ENCODE assay signal across 9 mouse cellular contexts in the genomic region with DNA sequence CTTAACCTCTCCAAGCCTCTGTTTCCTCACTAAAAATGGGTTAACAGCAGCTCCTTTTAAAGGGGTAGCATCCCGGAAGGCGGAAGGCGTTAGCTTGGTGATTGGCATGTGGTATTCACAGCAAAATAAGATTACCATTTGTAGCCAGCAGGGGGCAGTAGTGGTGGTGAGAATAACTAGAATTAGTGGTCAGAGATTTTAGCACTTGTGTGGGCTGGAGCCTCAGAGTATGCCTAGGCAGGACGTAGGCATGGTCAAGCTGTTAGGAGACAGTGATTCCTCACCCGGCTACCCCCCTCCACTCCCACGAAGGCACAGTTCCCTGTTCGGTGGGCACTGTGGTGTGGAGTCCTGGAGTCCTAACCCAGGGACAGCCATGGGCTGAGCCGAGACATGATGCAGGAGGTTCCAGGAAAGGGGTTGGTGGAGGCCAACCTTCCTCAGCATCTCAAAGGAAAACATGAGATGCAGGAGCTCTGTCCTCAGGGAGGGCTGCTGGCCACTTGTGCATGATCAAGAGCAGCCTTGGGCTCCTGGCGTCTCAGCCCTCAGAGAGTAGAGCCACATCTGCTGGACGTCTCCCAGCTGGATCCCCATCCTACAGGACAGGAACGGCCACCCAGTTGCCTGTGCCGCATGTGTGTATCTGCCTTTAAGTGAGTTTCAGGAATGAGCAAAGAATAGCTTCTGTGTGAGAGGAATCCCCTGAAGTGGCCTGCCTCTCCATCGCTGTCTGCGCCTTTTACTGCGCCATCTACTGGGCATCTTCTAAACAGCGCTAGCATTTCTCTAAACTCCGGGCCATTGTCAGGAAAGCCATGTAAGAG. TPM values are rescaled to one million over a fixed set of nuclear protein-coding genes. Genes with fewer than 3 reads are reported as not detected.
DNase-seq lines count a peak whose midpoint lies in the region; ATAC-seq and TF ChIP-seq lines count a peak whose summit lies in the region.
"Had no signal": no experiment of that assay in that cellular context is flagged by ENCODE, and none has a peak within 500 bp of the region (broad histone marks: within the 10 kb centered on the region; RNA-seq: fewer than 3 reads in every experiment).

No protein-coding gene starts in this region.

- H3K36me3 ChIP-seq in ES-Bruce4 (ENCODE audit: control insufficient read depth, insufficient read depth, low read length, poor library complexity, severe bottlenecking) = peaks cover 12% of the 10 kb centered on the region
- H3K36me3 ChIP-seq in heart, embryonic 14.5 days (ENCODE audit: control insufficient read depth, insufficient read depth, low read length) = peaks cover 72% of the 10 kb centered on the region
- peaks cover 11% of the 10 kb centered on the region; the same call in 1 of the 2 replicates for H3K36me3 ChIP-seq in kidney, postnatal 0 days (ENCODE audit: insufficient read depth, low read length)
- H3K36me3 ChIP-seq in liver, embryonic 11.5 days (ENCODE audit: control insufficient read depth, insufficient read depth, low read length) = peaks cover 8% of the 10 kb centered on the region
- H3K36me3 ChIP-seq in stomach, embryonic 15.5 days = peaks cover 4% of the 10 kb centered on the region; the same call in 1 of the 2 replicates

- H3K9ac ChIP-seq in ES-Bruce4 (ENCODE audit: low read depth, poor library complexity, severe bottlenecking) = no peak overlapping the region
- no peak overlapping the region for H3K9ac ChIP-seq in heart, embryonic 14.5 days (ENCODE audit: low read length)
- no peak overlapping the region for H3K9ac ChIP-seq in kidney, postnatal 0 days (ENCODE audit: low read depth, low read length)
- H3K9ac ChIP-seq in liver, embryonic 11.5 days (ENCODE audit: low read depth, low read length) = no peak overlapping the region
- H3K9ac ChIP-seq in stomach, embryonic 15.5 days = no peak overlapping the region
- H3K9ac ChIP-seq: limb, embryonic 12.5 days had no signal

- peak; percentile 24 for DNase-seq in c-Kit-negative CD71-positive TER-119-positive erythroid progenitor cells, embryonic 14.5 days (ENCODE audit: low read depth, low spot score)
- DNase-seq in kidney, postnatal 0 days (ENCODE audit: low spot score) = peak; percentile 90
- peak; percentile 52 for DNase-seq in liver, embryonic 11.5 days (ENCODE audit: low spot score)
- DNase-seq in neural tube, embryonic 10.5 days (ENCODE audit: extremely low spot score, low spot score) = peak; percentile 67

- 31% methylated on average over 17 of the region's 17 CpGs for WGBS in heart, embryonic 14.5 days
- 32% methylated on average over 17 of the region's 17 CpGs for WGBS in kidney, postnatal 0 days
- WGBS in liver, embryonic 11.5 days = 39% methylated on average over 17 of the region's 17 CpGs
- WGBS in stomach, embryonic 15.5 days = 32% methylated on average over 17 of the region's 17 CpGs

- H3K27me3 ChIP-seq in ES-Bruce4 (ENCODE audit: control insufficient read depth, insufficient read depth, low read length, poor library complexity, severe bottlenecking) = no peaks in the 10 kb centered on the region
- H3K27me3 ChIP-seq in heart, embryonic 14.5 days (ENCODE audit: control insufficient read depth, insufficient read depth, low read length) = no peaks in the 10 kb centered on the region
- H3K27me3 ChIP-seq in kidney, postnatal 0 days (ENCODE audit: insufficient read depth, low read length) = no peaks in the 10 kb centered on the region
- H3K27me3 ChIP-seq in liver, embryonic 11.5 days (replicated peaks; ENCODE audit: control insufficient read depth, insufficient read depth, low read length) = no peaks in the 10 kb centered on the region
- no peaks in the 10 kb centered on the region for H3K27me3 ChIP-seq in stomach, embryonic 15.5 days (replicated peaks)
- H3K27me3 ChIP-seq: limb, embryonic 12.5 days had no signal

- ATAC-seq in erythroid progenitor cell, adult 5-6 weeks (replicated peaks; ENCODE audit: low FRiP score, poor library complexity, severe bottlenecking) = peak; percentile 40; the same call in 1 of the 2 replicates
- peak; percentile 28; the same call in 1 of the 2 replicates for ATAC-seq in heart, embryonic 14.5 days (ENCODE audit: insufficient number of reproducible peaks, insufficient read depth, low FRiP score, low read depth)
- ATAC-seq in kidney, postnatal 0 days (replicated peaks; ENCODE audit: low FRiP score, low read depth) = peak; percentile 44; the same call in 1 of the 2 replicates
- ATAC-seq in liver, embryonic 11.5 days (replicated peaks; ENCODE audit: low FRiP score) = peak; percentile 50; the same call in 1 of the 2 replicates
- 0 out of 2 replicates have a peak, but pooled peaks have one; percentile 38 for ATAC-seq in stomach, embryonic 15.5 days (ENCODE audit: insufficient read depth, low FRiP score, low read depth)

- H3K9me3 ChIP-seq in ES-Bruce4 (replicated peaks; ENCODE audit: control insufficient read depth, insufficient read depth, low read length, poor library complexity, severe bottlenecking) = no peaks in the 10 kb centered on the region
- no peaks in the 10 kb centered on the region for H3K9me3 ChIP-seq in heart, embryonic 14.5 days (ENCODE audit: control insufficient read depth, low read length)
- H3K9me3 ChIP-seq in kidney, postnatal 0 days (replicated peaks; ENCODE audit: low read length) = no peaks in the 10 kb centered on the region
- H3K9me3 ChIP-seq in liver, embryonic 11.5 days (ENCODE audit: control insufficient read depth, low read length) = no peaks in the 10 kb centered on the region
- H3K9me3 ChIP-seq in stomach, embryonic 15.5 days = no peaks in the 10 kb centered on the region
- H3K9me3 ChIP-seq: limb, embryonic 12.5 days had no signal

- H3K4me3 ChIP-seq in ES-Bruce4 (ENCODE audit: low read depth, low read length) = no peak overlapping the region
- H3K4me3 ChIP-seq in heart, embryonic 14.5 days (ENCODE audit: control insufficient read depth in 1 of 2, insufficient read depth in 1 of 2, low read depth in 1 of 2, low read length in 2 of 2) = no peak overlapping the region
- no peak overlapping the region for H3K4me3 ChIP-seq in kidney, postnatal 0 days (replicated peaks; ENCODE audit: low read depth, low read length)
- H3K4me3 ChIP-seq in liver, embryonic 11.5 days (ENCODE audit: low read depth, low read length) = no peak overlapping the region
- H3K4me3 ChIP-seq in stomach, embryonic 15.5 days (replicated peaks) = no peak overlapping the region
- H3K4me3 ChIP-seq: limb, embryonic 12.5 days had no signal

- no peaks in the 10 kb centered on the region for H3K4me1 ChIP-seq in ES-Bruce4 (ENCODE audit: control insufficient read depth, insufficient read depth, low read length)
- peaks cover 8% of the 10 kb centered on the region in 2 experiments for H3K4me1 ChIP-seq in heart, embryonic 14.5 days (ENCODE audit: control insufficient read depth in 2 of 2, insufficient read depth in 2 of 2, low read length in 2 of 2)
- H3K4me1 ChIP-seq in kidney, postnatal 0 days (replicated peaks; ENCODE audit: insufficient read depth, low read length) = no peaks in the 10 kb centered on the region
- no peaks in the 10 kb centered on the region for H3K4me1 ChIP-seq in liver, embryonic 11.5 days (replicated peaks; ENCODE audit: control insufficient read depth, insufficient read depth, low read length)
- peaks cover 3% of the 10 kb centered on the region; the same call in 1 of the 2 replicates for H3K4me1 ChIP-seq in stomach, embryonic 15.5 days
- H3K4me1 ChIP-seq: limb, embryonic 12.5 days had no signal

- H3K27ac ChIP-seq in ES-Bruce4 (ENCODE audit: insufficient read depth, low read length) = no peak overlapping the region
- peak overlapping the region in 1 of 2 experiments; percentile 55; a peak in 2 of 4 replicates for H3K27ac ChIP-seq in heart, embryonic 14.5 days (replicated peaks in 1 of 2; ENCODE audit: control insufficient read depth in 1 of 2, insufficient read depth in 1 of 2, low read depth in 2 of 2, low read length in 2 of 2)
- no peak overlapping the region; the same call in 1 of the 2 replicates for H3K27ac ChIP-seq in kidney, postnatal 0 days
- no peak overlapping the region for H3K27ac ChIP-seq in liver, embryonic 11.5 days (ENCODE audit: low read depth, low read length)
- no peak overlapping the region for H3K27ac ChIP-seq in stomach, embryonic 15.5 days
- H3K27ac ChIP-seq: limb, embryonic 12.5 days had no signal

- TF ChIP-seq POLR2A in ES-Bruce4 (IDR thresholded peaks at IDR 0.05; ENCODE audit: insufficient read depth, low read length) = no peak

- peak; percentile 89 for TF ChIP-seq CTCF in ES-Bruce4 (IDR thresholded peaks at IDR 0.05; ENCODE audit: low read depth, low read length)
- TF ChIP-seq CTCF in kidney, postnatal 0 days (IDR thresholded peaks at IDR 0.05; ENCODE audit: low read depth) = peak; percentile 89

- TF ChIP-seq EP300 in ES-Bruce4 (IDR thresholded peaks at IDR 0.05; ENCODE audit: insufficient read depth, low read depth, low read length) = no peak

- H3K4me2 ChIP-seq in heart, embryonic 14.5 days (ENCODE audit: low read length) = no peak overlapping the region
- H3K4me2 ChIP-seq in kidney, postnatal 0 days (ENCODE audit: low read length) = no peak overlapping the region
- H3K4me2 ChIP-seq in liver, embryonic 11.5 days = no peak overlapping the region
- H3K4me2 ChIP-seq in stomach, embryonic 15.5 days = no peak overlapping the region
- H3K4me2 ChIP-seq: limb, embryonic 12.5 days had no signal

RNA-seq across cellular contexts. Expression of a gene that starts 11.6 kb away (rescaled TPM):
- polyA plus RNA-seq in ES-Bruce4 (2011; ENCODE audit: insufficient read depth, insufficient read length, low read depth, missing spikeins) = not detected in 2 replicates
- not detected in 2 replicates for total RNA-seq in erythroid progenitor cell, adult 5-6 weeks (2015; ENCODE audit: low replicate concordance)
- total RNA-seq in erythroid progenitor cell, adult 5-6 weeks (2017; ENCODE audit: low replicate concordance) = not detected in 2 replicates
- not detected in 2 replicates for polyA plus RNA-seq in heart, embryonic 14.5 days (2014; fragmentation: Nextera tagmentation; extraction: Ambion mirVana)
- polyA plus RNA-seq in kidney, postnatal 0 days (2015; fragmentation: Nextera tagmentation; extraction: Ambion mirVana) = not detected in 2 replicates
- polyA plus RNA-seq in liver, embryonic 11.5 days (2014; fragmentation: Nextera tagmentation; extraction: Ambion mirVana) = not detected in 2 replicates
- polyA plus RNA-seq in stomach, embryonic 15.5 days (2015; fragmentation: Nextera tagmentation; extraction: Ambion mirVana) = 0.15 and 0.18 TPM in 2 replicates
- polyA plus RNA-seq: limb, embryonic 12.5 days had no signal

Comparison
In these comparisons a context has a peak if more than half of its experiments do, and no peak if none do; other contexts are left out.
1. DNase-seq: peak in every context shown above with its lines; median percentile 90 in kidney, postnatal 0 days; 67 in neural tube, embryonic 10.5 days; 52 in liver, embryonic 11.5 days; 24 in c-Kit-negative CD71-positive TER-119-positive erythroid progenitor cells, embryonic 14.5 days.